Mouse (Mus musculus) kidney, postnatal 36 days (tissue): Measurements from ENCODE around the gene Trpv2.

Experiments used
- DNase-seq, 2 experiments: peaks; one replicate each; pipeline ENCODE4 v3.0.0; 2021 to 2022; ENCODE audit warnings: mixed read lengths in 2 of 2

The Trpv2 gene

DNA sequence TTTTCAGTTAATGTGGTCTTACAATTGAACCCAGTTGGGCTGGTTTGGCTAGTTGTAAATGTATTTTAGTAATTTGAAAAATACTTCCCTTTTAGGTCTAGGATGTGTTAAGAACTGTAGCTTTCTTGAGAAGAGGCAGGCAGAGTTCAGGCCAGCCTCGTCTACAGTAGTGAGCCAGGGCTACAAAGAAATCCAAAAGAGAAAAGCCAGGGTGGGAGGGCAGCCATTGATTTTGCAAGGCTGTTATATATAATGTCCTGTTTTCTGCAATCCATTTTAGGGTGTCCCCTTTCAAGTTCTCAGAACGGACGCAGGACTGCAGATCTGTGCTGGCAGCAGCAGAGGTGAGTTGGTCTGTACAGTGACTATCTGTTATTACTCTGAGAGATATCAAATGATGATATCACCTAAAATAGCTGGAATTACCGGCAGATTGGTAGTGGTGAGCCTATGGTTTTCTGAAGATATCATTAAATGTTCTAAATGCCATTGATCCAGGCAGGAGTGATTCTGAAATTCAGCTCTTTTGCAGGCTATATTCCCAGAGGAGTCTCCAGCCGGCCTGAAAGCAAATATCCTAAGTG is 29.9 kb downstream of the Trpv2 start:
- no peak for DNase-seq

DNA sequence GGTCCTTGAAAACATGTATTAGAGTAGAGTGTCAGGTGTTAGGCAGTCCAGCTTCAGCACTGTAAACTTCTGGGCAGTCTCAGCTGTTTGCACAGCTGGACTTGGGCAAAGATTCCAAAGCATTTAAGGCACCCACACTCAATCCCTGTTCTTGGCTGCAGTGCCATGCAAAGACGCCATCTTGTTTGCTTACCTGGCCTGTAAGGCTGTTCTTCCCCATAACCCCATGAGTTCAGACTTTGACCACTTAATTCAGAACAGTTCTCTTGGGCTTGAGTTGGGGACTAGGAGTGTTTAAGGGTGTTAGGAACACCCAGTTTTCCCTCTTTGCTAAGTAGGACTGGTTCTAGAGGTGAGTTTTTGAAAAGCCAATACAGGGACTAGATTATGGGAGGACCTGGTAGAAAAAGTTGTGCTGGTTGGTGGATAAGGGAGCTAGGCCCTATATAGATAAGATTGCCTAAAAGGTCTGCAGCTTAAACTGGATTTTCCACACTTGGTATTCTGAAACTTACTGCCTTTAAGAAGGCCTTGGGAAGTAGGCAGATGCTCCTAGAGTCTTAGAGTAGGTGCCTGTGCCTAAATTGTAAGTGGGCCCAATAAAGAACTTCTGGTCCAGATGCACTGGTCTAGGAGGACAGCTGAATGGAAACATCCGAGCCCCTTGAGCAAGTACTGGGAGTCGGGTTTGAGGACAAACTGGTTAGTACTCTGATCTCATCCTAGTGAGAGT is 30.8 kb downstream of the Trpv2 start:
- DNase-seq, result no peak

DNA sequence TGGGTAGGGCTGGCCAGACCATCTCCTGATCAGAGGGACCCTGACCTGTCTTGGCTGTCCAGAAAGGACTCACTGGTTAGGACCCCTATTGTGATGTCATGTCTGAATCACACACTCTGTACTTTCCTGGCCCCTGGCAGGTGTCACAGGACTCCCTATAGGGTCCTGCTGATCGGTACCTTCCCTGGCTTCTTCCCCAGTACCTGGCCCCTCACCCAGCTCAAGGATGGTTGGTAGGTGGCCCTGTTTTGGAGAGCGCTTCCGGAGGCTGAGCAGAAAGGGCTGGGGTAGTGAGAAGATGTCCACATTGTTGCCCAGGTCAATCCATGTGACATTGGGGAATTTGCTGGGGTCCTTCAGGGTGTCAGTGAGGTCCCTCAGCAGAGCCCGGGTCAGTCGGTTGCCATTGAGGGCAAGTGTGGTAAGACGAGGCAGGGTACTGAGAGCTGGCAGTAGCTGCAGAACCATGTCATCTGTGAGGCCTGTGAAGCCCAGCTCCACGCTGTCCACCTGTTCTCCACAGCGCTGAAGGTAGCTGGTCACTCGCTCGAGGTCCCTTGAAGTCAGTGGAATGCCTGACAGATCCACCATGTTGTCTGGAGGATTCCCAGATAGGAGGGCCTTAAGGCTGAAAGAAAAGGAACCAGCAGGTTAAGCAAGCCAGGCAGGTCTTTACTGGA is 31.5 kb downstream of the Trpv2 start:
- DNase-seq, result no peak

DNA sequence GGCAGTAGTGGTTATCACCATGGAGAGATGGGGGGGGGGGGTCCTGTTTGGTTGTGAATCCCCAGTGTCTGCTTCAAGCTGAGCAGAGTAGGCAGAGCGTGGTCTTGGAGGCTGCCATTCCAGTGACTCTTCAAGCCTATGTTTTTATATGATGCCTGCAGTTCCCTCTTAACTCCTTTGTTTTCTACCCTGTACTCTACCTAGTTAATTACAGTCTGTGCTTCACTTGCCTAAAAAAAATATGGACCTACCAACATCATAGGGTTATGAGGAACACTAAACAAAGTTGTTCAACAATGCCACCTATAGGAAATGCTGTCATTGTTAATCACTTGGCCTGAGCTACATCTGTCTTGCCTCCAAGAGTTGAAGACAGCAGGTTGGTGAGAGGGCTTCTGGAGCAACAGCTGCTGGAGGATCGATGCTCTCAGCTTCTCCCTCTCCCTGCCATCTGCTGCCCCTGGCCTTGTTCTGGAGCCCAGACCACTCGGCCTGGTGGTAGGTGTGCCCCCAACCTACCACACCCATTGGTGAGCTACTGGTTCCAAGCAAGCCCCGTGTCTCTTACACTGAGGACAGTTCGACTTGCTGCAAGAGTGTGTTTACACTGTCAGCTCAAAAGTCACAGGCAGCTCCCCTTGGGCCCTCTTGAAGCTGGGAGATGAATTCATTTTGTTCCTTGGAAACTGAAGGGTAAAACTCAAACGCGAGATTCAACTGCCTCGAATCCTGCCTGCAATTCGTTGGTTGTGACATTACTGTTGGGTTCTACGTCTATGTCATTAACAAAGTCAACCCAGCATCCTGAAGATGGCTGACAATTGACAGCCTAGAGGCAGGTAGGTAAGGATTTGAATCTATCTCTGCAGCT is 32.2 kb downstream of the Trpv2 start:
- no peak for DNase-seq

DNA sequence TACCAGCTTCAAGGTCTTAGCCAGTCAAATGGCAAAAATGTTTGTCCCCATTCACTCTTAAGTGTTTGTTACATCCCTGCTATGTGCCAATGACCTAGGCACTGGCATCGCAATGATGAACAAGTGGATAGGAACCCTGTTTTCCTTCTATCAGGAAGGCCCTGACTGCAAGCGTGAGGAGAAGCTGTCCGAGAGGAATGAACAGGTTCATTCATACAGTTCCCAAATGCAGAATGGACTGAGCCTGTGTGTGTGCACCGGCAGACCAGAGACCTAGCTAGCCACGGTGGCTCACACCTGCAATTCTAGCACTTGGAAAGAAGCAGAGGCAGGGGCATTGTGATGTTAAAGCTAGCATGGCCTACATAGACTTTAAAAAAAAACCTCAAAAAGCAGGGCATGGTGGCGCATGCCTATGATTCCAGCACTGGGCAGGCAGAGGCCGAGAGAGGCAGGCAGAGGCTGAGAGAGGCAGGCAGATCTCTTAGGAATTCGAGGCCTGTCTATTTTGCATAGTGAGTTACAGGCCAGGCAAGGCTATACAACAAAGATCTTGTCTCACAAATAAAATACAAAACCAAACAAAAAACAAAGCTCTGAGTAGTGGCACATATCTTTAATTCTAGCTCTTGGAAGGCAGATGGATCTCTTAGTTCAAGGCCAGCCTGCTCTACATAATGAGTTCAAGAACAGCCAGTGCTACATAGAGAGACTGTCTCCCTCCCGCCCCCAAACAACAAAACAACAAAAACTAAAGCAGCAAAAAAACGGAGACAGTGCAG is 33.1 kb downstream of the Trpv2 start:
- no peak for DNase-seq

DNA sequence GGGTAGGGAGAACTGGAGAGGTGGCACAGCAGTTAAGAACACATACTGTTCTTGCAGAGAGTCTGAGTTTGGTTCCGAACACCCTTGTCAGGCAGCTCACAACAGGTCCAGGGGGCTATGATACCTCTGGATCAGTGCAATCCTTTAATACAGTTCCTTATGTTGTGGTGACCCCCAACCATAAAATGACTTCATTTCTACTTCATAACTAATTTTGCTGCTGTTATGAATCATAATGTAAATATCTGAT is 33.6 kb downstream of the Trpv2 start:
- no peak for DNase-seq

DNA sequence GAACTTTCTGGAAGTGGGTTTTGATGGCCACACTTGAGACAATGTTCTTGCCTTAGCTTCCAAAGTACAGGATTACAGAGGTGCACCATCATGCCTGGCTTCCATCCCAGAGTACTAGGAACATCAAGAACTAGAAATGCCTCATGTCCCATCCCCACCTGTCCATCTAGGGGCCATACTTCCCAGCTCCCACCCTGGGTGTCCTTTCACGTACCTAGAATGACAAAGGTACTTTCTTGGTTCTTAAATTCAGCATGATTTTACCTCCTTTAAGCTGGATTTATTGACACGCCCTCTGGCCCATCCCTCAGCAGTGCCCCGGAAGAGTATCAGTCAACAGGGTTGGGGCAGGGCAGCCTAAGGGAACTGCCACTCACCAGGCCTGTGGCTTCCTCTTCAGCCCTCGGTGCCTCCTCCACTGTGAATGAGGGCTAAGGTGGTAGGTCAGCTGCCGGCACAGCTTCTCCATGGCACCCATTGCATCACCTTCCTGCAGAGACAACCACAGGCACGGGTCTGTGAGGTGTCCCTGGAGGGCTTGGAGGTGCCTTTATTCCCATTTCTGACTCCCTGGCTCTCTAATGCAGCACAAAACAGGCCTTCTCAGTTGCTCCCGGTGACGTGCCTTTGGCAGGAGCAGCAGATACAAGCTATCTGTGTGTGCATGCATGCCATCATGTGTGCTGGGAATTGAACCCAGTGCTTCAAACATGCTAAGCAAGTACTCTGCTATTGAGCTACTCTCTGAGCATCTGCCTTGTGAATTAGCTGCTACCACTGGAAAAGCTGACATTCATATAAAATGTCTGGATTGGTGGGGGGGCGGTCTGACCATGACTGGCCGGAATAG is 34.8 kb downstream of the Trpv2 start:
- DNase-seq, result no peak

DNA sequence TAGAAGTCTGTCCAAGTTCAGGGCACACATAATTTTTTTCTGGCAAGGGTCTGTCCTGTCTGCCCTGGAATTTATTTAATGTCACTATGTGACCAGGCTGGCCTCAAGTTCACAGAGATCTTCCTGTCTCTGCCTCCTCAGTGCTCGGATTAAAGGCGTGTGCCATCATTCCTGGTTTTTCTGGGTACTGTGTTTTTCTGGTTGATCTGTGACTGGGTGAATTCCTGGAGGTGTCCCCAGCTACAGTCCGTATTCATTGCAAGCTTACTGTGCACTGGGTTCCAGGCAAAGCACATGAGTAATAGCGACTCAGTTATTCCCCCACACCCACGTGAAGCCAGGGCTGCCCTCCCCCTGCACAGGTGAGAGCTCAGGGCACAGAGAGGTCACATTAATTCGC is 36.0 kb downstream of the Trpv2 start:
- DNase-seq, result no peak

DNA sequence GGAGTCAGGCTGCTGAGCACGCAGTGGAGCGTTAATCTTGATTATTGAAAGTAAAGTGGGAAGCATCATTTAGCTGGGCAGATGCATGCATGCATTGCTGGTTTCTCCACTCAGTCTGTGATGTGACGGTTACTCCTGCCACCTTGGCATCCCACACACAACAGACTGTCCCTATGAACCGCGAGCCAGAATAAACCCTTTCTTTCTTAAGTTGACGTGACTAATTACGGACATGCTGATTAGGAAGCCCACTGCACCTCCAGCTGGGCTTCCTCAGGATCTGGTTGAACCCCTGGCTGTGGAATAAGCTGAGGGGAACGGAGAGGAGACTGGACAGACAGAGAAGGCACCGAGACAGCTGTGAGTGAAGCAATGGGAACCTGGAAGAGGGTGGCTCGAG is 38.3 kb downstream of the Trpv2 start:
- DNase-seq, result no peak

DNA sequence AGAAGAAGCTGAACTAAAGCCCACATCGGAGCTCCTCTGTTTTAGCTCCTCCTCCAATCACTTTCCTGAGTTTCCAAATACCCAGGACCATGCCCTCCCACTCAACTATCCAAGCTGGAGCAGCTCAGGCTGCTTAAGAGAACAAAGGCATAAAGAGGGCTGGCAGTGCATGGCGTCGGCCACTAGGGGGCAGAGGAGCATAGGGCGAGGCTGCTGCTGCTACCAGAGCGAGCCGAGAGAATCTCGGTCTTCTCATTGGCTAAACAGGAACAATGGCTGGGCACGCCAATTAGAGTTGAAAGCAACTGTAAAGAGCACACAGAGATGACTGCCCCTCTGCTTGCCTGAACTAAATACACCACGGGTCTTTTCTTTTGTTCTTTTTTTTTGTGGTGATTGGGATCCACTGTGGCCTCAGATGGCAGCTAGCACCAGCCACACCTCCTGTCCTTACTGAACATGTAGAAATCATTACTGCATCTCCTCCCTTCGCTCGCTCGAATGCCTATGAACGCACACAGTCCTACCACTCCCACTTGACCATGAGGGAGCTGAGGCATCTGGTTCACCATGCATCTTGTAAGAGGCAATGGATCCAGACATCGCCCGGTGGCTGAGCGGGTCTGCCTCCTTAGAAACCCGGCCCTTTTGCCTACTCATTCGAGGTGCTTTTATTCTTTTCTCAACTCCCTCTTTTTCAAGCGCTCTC is 39.5 kb downstream of the Trpv2 start:
- peak; percentile 88 to 94 for DNase-seq

DNA sequence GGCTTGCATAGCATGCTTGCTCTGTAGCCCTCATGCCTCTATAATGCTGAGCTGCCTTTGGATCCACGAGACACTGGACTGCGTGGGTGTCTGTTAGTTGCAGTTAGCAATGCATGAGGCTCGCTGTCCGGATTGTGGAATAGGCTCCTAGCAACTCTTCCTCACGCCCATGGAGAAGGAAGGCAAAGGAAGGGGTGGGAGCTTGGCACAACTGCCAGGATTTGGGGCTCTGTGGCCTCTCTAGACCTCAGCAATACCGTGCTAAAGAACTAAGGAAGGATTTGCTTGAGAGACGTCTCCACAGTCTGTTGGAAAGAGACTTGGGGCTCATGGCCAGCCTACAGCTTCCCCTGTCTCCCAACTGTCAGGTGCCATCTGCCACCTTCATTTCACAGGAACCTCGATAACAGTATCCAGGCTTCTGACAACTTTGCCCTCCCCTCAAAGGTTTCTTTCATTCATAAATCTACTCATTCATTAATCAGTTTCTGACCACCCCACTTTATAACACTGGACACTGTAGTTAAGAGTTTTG is 40.7 kb downstream of the Trpv2 start:
- DNase-seq, result no peak

DNA sequence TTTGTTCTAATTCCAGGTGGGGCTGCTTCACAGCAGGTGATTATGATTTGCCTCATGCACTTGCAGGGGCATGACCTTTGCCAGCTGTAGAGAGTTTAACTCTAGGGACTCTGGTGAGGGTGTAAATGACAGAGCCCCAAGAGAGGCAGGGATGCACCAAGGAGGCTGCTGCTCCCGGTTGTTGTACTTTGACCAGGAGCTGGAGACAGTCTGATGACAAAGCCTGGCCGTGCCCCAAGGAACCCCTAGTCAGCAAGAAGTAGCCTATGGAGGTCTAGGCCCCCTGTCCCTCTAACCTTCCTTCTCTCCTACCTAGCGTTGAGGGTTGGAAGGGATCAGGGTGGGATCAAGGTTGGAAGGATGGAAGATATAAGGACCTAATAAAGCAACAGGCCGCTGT is 41.2 kb downstream of the Trpv2 start:
- no peak for DNase-seq

DNA sequence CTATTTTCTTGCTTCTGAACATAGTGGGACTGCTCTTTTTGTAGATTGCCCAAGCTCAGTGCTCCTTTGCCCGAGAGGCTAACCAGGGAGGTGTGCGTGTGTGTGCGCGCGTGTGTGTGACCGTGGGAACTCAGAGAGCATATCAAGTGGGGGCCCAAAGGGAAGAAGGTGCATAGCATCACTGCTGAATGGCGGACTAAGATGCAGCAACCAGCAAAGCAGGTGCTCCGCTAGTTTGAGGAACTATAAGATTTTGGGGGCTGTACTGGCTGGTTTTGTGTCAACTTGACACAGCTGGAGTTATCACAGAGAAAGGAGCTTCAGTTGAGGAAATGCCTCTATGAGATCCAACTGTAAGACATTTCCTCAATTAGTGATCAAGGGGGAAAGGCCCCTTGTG is 46.8 kb downstream of the Trpv2 start:
- no peak for DNase-seq

DNA sequence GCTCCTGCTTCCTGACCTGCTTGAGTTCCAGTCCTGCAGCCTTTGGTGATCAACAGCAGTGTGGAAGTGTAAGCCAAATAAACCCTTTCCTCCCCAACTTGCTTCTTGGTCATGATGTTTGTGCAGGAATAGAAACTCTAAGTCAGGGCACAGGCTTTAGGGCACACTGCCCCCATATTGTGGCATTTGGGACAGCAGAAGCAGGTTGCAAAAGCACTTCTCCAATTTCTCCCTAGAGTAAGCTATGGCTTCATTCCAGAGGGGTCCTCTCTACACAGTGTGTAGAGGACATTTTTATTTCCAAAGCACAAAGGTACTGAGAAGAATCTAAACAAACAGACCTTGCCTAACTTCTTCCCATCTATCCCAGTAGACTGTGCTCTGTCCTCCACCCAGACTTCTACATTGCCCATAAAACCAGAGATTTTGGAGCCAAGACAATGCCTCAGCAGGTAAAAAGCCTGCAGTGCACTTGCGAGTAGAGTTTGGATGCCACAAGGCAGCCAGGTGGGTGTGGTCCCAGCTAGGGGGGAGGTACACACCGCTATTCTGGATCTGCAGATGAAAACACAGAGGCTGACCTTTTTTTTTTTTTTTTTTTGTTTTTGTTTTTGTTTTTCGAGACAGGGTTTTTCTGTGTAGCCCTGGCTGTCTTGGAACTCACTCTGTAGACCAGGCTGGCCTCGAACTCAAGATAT is 47.4 kb downstream of the Trpv2 start:
- DNase-seq, result no peak

DNA sequence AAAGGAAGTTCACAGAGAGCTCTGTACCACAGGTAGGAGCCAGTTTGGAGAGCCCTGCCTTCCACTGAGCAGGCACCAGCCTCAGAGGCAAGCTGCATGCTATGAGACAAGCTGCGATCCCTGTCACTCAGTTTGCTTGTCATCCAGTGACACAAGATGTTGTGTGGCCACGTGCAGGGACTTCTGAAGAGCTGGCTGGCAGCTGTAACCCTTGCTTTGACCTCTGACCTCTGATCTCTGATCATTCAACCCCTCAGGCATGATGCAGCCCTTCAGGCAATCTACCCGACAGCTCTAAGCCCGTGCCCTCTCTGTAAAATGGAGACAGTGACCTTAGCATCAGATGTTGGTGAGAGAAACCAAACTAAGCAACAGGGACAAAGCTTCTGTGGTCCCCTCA is 48.6 kb downstream of the Trpv2 start:
- DNase-seq, result no peak

DNA sequence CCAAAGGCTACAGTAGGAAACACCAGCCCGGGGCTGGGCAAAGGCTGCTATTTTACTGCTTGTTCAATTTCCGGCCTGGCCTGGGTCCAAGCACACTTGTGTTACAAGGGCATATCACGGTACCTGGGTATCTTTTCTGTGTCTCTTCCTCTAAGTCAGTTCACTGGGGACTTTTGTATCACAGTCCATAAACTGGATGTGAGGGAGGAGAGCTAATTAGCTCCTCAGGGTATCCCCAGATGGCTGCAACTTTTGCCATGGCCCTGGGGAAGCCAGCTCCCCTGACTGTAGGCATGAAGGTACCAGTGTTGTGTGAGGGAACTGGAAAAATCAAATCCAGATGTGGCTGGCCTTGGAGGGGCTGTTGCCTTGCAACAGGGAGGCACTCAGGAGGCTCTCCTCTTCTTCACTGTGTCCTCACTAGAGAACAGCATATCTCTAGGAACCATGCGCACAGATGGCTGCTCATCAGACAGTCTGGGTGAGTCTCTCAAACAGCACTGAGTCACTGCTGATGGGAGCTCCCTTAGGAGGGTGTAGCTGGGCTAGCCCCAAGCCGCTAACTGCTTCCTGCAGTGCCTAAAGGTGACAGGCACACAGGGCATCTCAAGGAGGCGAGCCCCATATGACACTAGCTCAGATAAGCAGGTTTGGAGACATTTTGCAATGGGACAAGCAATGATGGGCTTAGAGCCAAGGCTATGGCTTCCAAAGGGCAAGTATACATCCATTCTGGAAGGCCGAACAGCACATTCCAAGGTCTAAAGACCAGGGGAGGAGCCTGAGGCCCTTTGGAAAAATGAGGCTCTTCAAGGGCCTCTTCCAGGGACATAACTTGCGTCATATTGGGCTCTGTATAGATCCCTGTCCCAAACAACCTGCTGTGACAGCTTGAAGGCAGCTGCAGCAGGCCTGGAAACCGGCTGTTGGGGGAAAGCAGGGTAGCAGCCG is 50.3 kb downstream of the Trpv2 start:
- peak; percentile 45 to 73 for DNase-seq

DNA sequence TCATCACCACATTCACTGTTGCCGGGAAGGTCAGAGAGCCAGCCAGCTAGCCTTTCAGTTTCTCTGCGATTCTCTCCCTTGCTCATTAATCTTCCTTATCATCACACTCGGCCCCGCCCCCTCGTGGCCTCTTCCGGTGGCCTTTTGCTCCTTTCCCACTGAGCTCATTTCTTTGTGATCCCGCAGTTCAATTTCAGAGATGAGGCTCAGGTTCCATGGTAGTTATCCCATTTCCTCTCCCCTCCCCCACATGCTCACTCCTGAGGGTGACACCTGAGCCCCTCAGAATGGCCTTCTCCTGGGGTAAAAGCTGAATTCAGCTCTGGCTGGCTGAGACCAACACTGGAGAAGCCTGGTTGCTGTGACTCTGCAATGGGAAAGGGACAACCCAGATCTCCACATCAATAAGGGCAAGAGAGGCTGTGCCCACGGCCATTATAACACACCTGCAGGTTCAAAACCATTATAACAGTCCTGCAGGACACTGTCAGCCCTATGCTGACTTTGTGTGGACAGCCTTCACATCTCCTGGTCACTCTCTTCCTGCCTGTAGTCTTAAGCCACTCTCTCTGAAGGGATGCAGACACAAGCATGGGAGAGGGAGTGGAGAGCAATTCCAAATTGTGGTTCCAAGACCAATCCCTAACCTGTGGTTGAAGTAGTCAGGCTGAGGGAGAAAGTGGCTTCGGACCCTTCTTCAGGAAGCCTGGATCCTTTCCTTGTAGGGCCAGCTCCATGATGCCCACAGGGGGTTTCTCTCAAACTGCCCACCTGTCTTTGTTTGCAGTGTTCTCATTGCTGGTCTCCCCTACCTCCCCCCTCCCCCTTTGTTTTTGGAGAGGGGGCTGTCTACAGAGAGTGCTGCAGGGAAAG is 55.3 kb downstream of the Trpv2 start:
- DNase-seq, result peak; percentile 40 to 67

DNA sequence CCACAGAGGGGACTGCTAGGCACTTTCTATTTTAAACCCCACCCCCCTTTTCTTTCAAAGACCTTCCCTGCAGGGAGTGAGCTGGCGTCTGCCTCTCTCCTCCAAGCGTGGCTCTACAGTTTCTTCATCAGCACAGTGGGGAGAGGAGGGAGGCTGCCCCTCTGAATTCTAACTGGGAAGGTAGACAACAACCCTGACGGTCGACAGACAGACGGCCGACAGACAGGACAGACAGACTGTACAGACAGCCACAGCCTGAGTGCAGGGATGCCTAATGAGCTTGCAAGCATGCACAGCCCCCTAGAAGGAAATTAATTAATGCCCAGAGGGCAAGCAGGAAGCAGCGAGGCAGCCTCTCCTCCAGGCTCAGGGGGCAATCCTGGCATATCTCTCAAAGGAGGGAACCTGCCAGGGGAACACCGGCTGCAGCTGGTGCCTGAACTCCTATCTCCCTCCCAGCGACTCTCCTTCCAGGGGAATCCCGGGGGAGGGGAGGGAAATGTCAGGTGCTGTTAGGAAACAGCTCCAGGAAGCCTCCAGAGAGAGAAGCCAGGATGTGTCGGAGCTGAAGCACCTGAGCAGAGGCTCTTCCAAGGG is 56.0 kb downstream of the Trpv2 start:
- DNase-seq, result no peak
